Mouse (Mus musculus): ENCODE results near the gene Snrpd2. TPM values are rescaled to one million over a fixed set of nuclear protein-coding genes. Genes with fewer than 3 reads are reported as not detected.

Snrpd2 gene
- total RNA-seq (2023), result 88.9 TPM

DNA sequence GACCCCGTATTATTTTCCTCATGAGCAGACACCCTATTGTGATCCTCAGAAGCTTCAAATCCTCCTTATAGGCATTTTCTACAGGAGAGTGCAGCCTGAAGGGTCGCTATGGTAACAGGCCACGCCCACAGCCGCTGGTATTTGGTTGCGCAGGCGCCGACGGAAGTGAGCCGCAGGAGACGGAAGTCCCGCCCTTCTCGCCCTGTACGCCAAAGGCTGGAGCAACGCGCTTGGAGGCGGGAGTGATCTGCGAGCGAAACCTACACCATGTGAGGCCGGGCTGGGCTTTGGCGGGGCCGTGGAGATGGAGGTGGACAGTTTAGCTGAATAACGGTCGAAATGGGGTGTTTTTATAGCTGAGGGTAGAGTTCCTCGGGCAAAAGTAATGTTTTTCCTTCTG lies at the start of gene Snrpd2:
Snrpd2 (plus strand) TSS at position 97 of the 400 bp plus-strand sequence.

GRCm38 (mm10) chr7:19118028-19118771 lies 31.3 kb upstream of the Snrpd2 start, which contains the start of gene Gm4969:
Gene Gm4969 (minus strand): TSS chr7:19118368.

DNA sequence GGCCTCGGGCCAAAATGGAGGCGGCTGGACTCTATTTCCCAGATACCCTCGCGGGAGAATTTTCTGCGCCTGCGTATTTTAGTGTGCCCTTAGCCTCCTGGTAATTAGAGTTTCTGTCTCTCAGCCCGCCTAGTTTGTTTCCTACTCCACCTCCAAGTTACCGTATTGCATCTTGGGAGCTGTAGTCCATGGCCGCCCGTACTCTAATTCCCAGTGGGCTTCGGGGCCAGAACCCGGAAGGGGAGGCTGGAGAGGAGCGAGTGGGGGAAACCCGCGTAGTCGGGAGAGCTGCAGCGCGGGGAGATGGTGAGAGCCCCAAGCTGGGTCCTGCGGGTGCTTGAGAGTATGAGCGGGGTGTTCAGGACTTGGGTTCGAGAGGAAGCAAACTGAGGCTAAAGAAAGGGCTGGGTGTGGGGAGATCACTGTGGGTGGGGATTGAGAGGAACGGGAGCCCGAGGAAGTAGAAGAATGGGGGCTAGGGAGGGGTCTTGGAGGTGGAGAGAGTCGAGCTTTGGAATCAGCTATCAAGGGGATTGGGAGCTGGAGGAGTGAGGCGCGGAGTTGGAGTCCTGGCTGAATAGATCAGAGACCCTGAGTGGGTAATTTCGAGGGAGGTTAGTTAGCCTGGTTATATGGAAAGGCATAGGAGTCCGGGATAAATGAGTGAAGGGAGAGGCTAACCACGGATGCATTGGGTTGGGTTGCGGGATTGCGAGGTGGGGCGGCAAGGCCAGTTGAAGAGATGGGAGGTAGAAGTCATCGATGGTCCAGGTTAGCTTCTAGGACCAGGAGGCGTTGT lies 29.7 kb upstream of the Snrpd2 start, which contains the start of gene Fbxo46:
Fbxo46 (plus strand) TSS at position 229 of the 799 bp plus-strand sequence.

GRCm38 (mm10) chr7:19148875-19149541 lies 514 bp upstream of the Snrpd2 start, which contains the start of gene Qpctl:
Gene Qpctl (minus strand): TSS chr7:19149291.

GRCm38 (mm10) chr7:19165656-19166423 lies 16.3 kb downstream of the Snrpd2 start, which contains the start of gene Gipr:
Gene Gipr (minus strand): TSS chr7:19166127.

DNA sequence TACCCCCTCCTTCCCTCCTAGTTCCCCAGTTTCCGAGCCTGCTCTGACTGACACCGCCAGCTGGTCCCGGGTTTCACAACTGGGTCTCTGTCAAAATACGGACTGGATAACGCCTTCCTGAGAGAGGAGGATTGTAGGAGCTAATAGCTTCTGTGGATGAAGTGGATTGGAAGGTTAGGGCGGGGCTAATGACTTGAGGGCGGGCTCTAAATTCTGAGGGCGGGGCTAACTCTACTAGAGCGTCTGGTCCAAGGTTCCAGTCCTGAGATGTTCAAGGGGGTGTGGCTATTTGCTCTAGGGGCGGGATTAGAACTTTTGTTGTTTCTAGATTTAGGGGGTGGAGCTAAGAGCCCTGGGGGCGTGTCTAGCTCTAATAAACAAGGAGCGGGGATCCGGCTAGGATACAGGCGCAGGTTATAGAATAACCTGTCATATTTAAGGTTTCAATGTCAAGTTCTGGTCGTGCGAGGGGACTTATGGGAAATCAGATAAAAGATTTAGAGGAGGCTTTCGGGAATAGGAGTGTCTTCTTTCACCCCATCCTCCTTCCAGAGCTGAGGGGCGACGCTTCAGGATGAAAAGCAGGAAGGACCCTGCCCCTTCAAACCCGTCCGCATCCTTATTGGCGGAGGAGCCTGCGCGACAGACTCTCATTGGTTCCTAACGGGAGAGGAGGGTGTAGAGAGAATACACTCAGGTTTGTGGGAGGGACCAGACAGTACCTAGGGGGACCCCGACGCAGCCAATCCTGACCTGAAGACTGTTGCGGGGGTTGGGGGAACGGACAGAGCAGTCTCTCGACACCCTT lies 26.4 kb downstream of the Snrpd2 start, which contains the start of gene Eml2:
Eml2 (plus strand) TSS at position 714 of the 808 bp plus-strand sequence.

Other genes with a start within 250 kb of the Snrpd2 start
- gene Ccdc61, start 239.3 kb upstream of the Snrpd2 start, total RNA-seq (2023), result 20.6 TPM
- not detected for gene Nova2, start 223.8 kb upstream of the Snrpd2 start, total RNA-seq (2023)
- gene Nanos2, start 162.3 kb upstream of the Snrpd2 start, total RNA-seq (2023), result not detected
- gene Mypop, start 158.5 kb upstream of the Snrpd2 start, total RNA-seq (2023), result 1.7 TPM
- gene Irf2bp1, start 145.7 kb upstream of the Snrpd2 start, total RNA-seq (2023), result 29.4 TPM
- gene Foxa3, start 126.2 kb upstream of the Snrpd2 start, total RNA-seq (2023), result not detected
- 95.9 TPM for gene Sympk, start 125.3 kb upstream of the Snrpd2 start, total RNA-seq (2023)
- gene Rsph6a, start 95.0 kb upstream of the Snrpd2 start, total RNA-seq (2023), result 0.34 TPM
- 1.5 TPM for gene Dmwd, start 73.5 kb upstream of the Snrpd2 start, total RNA-seq (2023)
- gene Dmpk, start 65.9 kb upstream of the Snrpd2 start, total RNA-seq (2023), result 1.5 TPM
- gene Six5, start 55.1 kb upstream of the Snrpd2 start, total RNA-seq (2023), result 0.83 TPM
- not detected for gene Gm4969, start 31.4 kb upstream of the Snrpd2 start, total RNA-seq (2023)
- 23.1 TPM for gene Fbxo46, start 29.9 kb upstream of the Snrpd2 start, total RNA-seq (2023)
- gene Qpctl, start 431 bp upstream of the Snrpd2 start, total RNA-seq (2023), result 11.3 TPM
- not detected for gene Gipr, start 16.4 kb downstream of the Snrpd2 start, total RNA-seq (2023)
- gene Eml2, start 26.7 kb downstream of the Snrpd2 start, total RNA-seq (2023), result 15.5 TPM
- gene Gpr4, start 62.8 kb downstream of the Snrpd2 start, total RNA-seq (2023), result not detected
- 51.9 TPM for gene Opa3, start 78.6 kb downstream of the Snrpd2 start, total RNA-seq (2023)
- gene Vasp, start 122.1 kb downstream of the Snrpd2 start, total RNA-seq (2023), result 296 TPM
- 2.3 TPM for gene Ppm1n, start 130.3 kb downstream of the Snrpd2 start, total RNA-seq (2023)
- gene Rtn2, start 132.9 kb downstream of the Snrpd2 start, total RNA-seq (2023), result not detected
- 1,017 TPM for gene Fosb, start 160.3 kb downstream of the Snrpd2 start, total RNA-seq (2023)
- 65.9 TPM for gene Ercc1, start 195.1 kb downstream of the Snrpd2 start, total RNA-seq (2023)
- gene Cd3eap, start 209.8 kb downstream of the Snrpd2 start, total RNA-seq (2023), result 12.8 TPM
- 1.6 TPM for gene Ppp1r13l, start 210.0 kb downstream of the Snrpd2 start, total RNA-seq (2023)
- 83.7 TPM for gene Ercc2, start 232.3 kb downstream of the Snrpd2 start, total RNA-seq (2023)

Data from CD8-positive naive resting alpha-beta T cell, adult 57 days (primary cell).